Mouse (Mus musculus) testis, adult 2 months (tissue): ENCODE data around the gene Cacna1d.

Source experiments
- CTCF ChIP-seq: fragments of 200-500 bp; IDR thresholded peaks from 2 replicates; pipeline ENCODE4 v1.5.1; 2012; ENCODE audit warnings: low read depth, mild to moderate bottlenecking, inconsistent platforms, low read length, moderate library complexity; ENCODE audit not compliant: control insufficient read depth, insufficient read depth, insufficient replicate concordance
- POLR2A ChIP-seq: fragments of 200-500 bp; IDR thresholded peaks from 2 replicates; pipeline ENCODE4 v1.6.1; 2012; ENCODE audit warnings: low read depth, mild to moderate bottlenecking, inconsistent platforms, low read length, moderate library complexity; ENCODE audit not compliant: control insufficient read depth

GRCm38 (mm10) chr14:30530726-30531269 is 39.5 kb upstream of the Cacna1d start:
- TF ChIP-seq CTCF: no peak
- TF ChIP-seq POLR2A: no peak
